Mouse (Mus musculus) kidney, adult 2 months (tissue): ENCODE measurements around the gene Ms4a4c.

ENCODE experiments used
- CTCF ChIP-seq: fragments of 200-500 bp; conservative IDR thresholded peaks from 2 replicates; pipeline ENCODE4 v1.5.1; 2011; ENCODE audit warnings: low read depth, mild to moderate bottlenecking, control low read depth, low read length, moderate library complexity, mixed read lengths; ENCODE audit not compliant: insufficient read depth, insufficient read length
- POLR2A ChIP-seq: fragments of 200-500 bp; IDR thresholded peaks from one replicate; pipeline ENCODE4 v1.6.1; 2011; ENCODE audit warnings: low read depth, low read length, control low read depth

GRCm38 (mm10) chr19:11376399-11376798, 28.2 kb upstream of the Ms4a4c start:
- TF ChIP-seq POLR2A (no peak), CTCF (no peak)
